Mouse (Mus musculus): Measurements from ENCODE around the gene Rps7.
A peak's percentile ranks its signal among the peaks of the same experiment; 100 is the strongest.

DNA sequence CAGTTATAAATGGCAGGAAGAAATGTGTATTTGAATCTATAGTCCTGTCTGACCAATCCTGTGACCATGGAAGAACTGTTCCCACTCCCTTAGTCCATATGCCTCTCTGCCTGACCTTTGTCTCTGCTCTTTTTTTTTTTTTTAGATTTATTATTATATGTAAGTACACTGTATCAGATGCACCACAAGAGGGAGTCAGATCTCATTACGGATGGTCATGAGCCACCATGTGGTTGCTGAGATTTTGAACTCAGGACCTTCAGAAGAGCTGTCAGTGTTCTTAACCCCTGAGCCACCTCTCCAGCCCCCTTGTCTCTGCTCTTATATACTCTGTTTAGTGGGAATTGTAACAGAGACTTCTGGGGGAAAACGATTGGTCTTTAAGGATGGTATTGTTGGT lies 3.0 kb upstream of the Rps7 start:
- TF ChIP-seq ZNF384 (IDR thresholded peaks at IDR 0.05; ENCODE audit: low read depth, low read length) (peak; percentile 89), CTCF (conservative IDR thresholded peaks at IDR 0.05 in 1 of 2, IDR thresholded peaks at IDR 0.05 in 1 of 2; ENCODE audit: low read depth in 2 of 2, low read length in 2 of 2) (peak in 1 of 2 experiments; percentile 62; a peak in 2 of 4 replicates), SIN3A (IDR thresholded peaks at IDR 0.05; ENCODE audit: low read length) (no peak), KAT2A (IDR thresholded peaks at IDR 0.05; ENCODE audit: insufficient replicate concordance, low read length) (no peak), HCFC1 (IDR thresholded peaks at IDR 0.05; ENCODE audit: low read depth, low read length) (no peak), MAX (IDR thresholded peaks at IDR 0.05; ENCODE audit: low read length) (no peak), POLR2A (IDR thresholded peaks at IDR 0.05; ENCODE audit: low read depth, low read length) (no peak), MEF2A (IDR thresholded peaks at IDR 0.05; ENCODE audit: borderline replicate concordance, low read depth, low read length) (no peak), CHD2 (IDR thresholded peaks at IDR 0.05; ENCODE audit: low read length) (no peak), ZMIZ1 (IDR thresholded peaks at IDR 0.05; ENCODE audit: low read depth, low read length) (no peak), MYC (IDR thresholded peaks at IDR 0.05; ENCODE audit: low read depth, low read length) (0 out of 2 replicates have a peak, but pooled peaks have one; percentile 53), MAFK (IDR thresholded peaks at IDR 0.05; ENCODE audit: insufficient replicate concordance, low read length) (no peak), USF1 (IDR thresholded peaks at IDR 0.05; ENCODE audit: low read depth, low read length) (no peak)

Data from CH12.LX (cell line).